Mouse (Mus musculus): ENCODE results near the gene Gm10260.

Gm10260 gene

DNA sequence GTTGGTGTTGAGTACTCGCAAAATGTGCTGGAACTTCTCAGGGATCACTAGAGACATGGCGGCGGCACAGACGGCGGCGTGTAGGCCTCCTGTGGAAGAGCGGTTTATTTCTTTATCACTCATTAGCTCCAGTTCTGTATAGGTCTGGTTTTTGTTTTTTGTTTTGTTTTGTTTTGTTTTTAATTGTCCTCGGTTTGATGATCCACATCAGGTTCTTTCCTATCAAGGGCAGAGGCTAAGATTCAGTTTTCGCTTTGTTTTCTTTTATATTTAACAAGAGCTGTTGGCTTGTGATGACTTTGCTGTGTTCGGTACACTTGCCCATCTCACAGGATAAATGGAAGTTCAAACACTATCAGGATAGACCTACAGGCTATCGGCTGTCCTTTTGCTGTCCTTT lies at the start of gene Gm10260:
Gene Gm10260, minus strand, starts transcription at position 101 of the 400 bp plus-strand sequence.
- no peak for DNase-seq (ENCODE audit: low read depth, low spot score)

DNA sequence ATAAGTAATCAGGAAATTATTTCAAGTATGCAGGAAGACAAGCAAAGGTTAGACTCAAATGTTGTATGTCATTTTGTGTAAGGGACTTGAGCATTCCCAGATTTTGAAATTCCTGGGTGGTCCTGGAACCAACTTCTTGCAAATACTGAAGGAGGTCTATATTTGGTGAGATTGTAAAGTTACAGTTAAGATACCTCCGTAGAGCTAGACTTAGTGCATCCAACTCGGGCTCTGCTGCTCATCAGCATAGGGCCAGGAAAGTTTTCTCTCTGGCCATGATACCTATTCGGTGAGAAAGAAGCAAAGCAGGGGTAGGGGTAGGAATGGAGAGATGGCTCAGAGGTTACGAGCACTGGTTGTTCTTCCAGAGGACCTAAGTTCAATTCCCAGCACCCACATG lies 49.4 kb upstream of the Gm10260 start:
- DNase-seq (ENCODE audit: low read depth, low spot score) = no peak

DNA sequence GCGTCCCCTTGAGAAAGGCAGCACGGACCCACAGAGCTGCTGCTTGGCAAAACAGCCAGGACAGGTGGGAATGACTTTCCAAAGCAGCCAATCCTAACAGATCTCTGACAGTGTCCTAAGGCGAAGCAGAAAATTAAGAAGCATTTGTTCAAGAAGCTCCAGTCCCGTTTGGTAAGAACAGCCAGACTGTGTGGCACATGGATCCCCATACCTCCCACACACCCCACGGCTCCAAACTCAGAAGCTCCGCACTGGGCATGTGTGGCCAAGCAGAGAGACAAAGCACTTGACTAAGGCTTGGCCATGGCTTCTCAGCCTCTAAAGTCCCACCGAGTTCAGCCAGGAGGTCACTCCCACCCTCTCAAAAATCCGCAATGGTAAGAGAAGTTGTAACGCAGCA lies 45.5 kb upstream of the Gm10260 start:
- no peak for DNase-seq (ENCODE audit: low read depth, low spot score)

GRCm38 (mm10) chr13:97802386-97802785 lies 42.0 kb upstream of the Gm10260 start:
- DNase-seq (ENCODE audit: low read depth, low spot score) = no peak

GRCm38 (mm10) chr13:97797462-97797861 lies 37.0 kb upstream of the Gm10260 start:
- DNase-seq (ENCODE audit: low read depth, low spot score) = no peak

DNA sequence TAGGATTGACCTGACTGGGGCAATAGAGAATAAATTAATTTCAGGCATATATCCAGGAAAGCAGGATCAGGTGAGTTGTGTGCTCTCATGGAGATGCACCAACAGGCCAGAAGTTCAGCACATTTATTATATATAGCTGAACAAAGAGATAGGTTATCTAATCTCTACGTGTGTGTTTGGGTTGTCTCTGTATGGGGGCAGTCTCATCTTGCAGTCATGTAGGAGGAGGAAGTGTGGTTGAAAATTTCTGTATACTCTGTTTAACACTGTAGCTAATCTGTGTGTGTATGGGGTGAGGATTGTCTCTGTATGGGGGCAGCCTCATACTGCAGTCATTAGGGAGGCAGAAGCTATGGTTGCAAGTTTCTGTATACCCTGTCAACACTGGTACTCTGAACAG lies 34.3 kb upstream of the Gm10260 start:
- no peak for DNase-seq (ENCODE audit: low read depth, low spot score)

- DNase-seq (ENCODE audit: low read depth, low spot score) = no peak
Observed at GRCm38 (mm10) chr13:97793932-97794331, 33.5 kb upstream of the Gm10260 start.

DNA sequence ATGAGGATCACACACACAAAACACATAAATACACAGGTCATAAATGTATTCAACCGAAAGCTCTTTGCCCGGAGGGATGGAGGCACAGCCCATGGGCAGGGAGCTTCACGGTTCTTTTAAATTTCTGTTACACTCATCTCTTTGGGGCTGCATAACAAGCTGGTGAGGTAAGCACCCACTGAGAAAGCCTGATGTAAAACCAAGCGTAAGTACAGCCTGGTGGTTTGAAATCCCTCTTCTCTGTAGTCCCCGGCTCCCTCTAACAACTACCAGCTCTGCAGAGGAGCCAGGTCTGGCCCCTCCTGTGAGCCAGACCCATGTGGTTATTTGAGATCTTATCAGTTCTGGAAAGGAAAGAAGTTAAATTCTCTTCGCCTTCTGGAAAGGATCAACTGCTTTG lies 31.2 kb upstream of the Gm10260 start:
- no peak for DNase-seq (ENCODE audit: low read depth, low spot score)

- DNase-seq (ENCODE audit: low read depth, low spot score) = no peak
Observed at GRCm38 (mm10) chr13:97789782-97790450, 29.5 kb upstream of the Gm10260 start.

- DNase-seq (ENCODE audit: low read depth, low spot score) = no peak
Observed at GRCm38 (mm10) chr13:97785167-97785835, 24.9 kb upstream of the Gm10260 start.

DNA sequence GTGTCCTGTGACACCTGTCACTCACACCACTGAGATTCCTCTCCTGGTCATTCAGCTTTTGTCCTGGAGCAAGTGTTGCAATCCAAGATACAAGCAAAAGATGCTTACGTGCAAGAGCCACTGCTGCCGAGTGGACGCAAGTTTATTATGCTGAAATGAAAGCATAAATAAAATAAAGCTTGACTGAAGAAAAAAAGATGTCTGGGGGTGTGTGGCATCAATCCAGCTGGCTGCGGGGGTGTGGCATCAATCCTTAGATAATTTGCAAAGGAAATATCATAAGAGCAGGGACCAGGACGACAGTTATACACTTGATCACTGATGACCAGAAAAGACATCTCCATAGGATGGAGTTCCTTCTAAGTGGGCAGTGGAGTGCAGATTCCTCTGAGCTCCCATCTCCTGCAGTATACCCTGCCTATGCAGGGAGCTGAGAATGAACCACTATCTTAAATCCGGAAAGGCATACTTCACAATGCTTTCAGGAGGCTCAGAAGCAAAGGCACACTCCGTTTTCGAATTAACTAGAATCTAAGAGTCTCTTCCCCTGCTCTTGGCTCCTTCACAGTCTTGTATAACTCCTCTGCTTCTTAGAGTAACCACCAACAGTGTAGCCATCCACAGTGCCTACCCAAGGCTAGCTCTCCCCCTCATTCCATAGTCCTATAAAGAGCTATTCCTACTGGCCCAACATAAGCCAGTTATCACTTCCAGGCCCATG lies 23.2 kb upstream of the Gm10260 start:
- no peak for DNase-seq (ENCODE audit: low read depth, low spot score)

- no peak for DNase-seq (ENCODE audit: low read depth, low spot score)
Observed at GRCm38 (mm10) chr13:97782063-97782462, 21.6 kb upstream of the Gm10260 start.

DNA sequence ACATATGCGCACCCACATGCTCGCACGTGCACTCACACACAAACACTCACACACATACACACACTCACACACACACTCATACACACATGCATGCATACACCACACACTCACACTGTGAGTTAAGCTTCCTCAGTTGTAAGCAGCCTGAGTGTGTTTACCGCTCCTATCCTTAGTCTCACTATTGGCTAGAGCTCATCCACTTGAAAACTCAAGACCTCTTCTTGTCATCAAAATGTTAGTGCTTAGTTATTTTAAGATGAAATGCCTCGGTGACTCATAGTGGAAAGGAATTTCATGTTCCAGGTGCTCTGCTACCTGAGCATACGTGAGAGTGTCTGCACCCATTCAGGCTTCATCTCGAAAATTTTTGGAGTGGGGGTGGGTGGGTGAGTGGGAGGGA lies 21.2 kb upstream of the Gm10260 start:
- DNase-seq (ENCODE audit: low read depth, low spot score) = no peak

- DNase-seq (ENCODE audit: low read depth, low spot score) = no peak
Observed at GRCm38 (mm10) chr13:97780556-97780955, 20.1 kb upstream of the Gm10260 start.

GRCm38 (mm10) chr13:97779657-97780445 lies 19.4 kb upstream of the Gm10260 start:
- no peak for DNase-seq (ENCODE audit: low read depth, low spot score)

DNA sequence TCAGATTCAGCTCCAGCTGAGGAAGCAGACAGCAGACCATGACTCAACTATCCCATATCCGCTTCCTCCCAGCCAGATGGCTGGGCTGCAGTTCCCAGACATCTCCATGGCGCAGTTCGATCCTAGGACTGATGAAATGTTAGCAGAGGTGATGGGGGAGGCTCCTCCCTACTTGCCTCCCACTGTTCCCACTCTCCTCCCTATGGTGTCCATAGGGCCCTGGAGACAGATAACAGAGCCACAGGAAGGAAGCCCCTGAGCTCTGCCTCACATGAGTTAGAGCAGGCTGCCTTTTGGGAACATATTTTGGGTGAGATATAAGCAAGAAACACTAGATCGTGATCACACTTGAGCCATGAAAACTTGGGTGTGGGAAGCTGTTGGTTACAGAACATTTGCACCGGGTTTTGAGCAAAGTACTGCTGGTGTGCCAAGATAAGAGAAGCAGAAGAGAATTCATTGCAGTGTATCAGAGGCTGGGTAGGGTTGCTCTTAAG lies 18.3 kb upstream of the Gm10260 start:
- no peak for DNase-seq (ENCODE audit: low read depth, low spot score)

- DNase-seq (ENCODE audit: low read depth, low spot score) = no peak
Observed at GRCm38 (mm10) chr13:97777667-97778066, 17.2 kb upstream of the Gm10260 start.

- peak; percentile 52 for DNase-seq (ENCODE audit: low read depth, low spot score)
Observed at GRCm38 (mm10) chr13:97776702-97777101, 16.3 kb upstream of the Gm10260 start.

DNA sequence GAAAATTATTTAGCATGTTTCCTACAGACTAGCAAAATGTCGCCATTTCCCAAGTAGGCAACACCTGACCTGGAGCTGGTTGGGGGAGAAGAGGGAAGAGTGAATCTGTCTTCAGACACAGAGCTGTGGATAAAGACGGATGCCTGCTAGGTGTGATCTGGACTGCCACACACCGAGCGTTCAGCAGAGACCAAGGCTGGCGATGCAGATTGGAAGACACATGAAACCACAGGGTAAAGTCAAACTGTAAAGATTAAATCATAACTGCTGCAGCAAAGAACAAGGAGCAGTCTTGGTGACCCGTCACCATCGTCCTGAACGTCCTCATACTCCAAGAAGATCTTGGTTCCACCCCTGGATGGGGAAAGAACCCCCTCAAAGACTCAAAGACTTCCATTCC lies 15.5 kb upstream of the Gm10260 start:
- no peak for DNase-seq (ENCODE audit: low read depth, low spot score)

DNA sequence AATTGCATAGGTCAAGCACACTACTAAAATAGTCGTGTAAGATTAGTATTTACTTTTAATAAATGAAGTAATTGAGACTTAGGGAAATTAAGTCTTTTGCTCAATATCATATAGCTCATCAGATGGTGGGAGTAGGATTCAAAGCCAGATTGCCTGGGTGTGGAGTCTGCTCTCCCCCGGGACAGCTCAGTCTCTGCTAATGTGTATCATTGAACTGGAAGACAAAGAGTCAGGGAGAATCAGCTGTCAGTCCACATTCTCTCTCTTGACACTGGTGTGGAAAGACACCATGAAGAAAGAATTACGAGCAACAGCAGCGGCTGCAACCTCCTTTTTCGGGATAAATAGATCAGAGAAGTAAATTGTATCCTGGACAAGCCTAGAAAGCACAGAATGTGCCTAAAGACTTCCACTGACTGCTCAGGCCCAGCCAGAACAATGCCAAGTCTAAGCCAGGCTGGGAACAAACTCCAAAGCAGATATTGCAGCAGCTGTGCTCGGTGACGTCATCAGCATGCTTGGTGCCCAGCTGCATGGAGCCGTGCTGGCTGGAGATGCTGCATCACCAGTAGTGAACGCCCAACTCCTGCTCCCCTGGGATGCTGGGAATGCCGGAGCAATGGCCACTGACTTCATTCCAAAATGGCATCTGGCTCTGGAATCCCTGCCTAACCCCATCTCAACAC lies 14.5 kb upstream of the Gm10260 start:
- DNase-seq (ENCODE audit: low read depth, low spot score) = peak; percentile 83

DNA sequence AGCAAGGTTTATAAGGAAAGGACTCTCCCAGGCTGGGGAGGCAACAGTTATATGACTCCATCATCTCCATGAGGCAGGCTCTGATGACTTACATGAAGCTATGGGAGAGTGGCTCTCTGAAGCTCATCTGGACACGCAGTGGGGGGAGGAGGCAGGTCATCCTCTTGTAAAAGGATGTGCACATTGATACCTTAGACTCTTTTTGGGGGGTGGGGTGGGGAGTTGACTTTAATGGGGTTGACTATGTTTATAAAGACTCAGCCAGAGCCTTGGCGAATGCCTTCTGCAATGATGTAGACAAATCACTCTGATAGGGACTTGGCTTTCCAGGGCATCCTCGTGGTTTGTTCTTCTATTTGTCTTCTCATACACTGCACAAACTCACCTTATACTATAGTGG lies 8.8 kb upstream of the Gm10260 start:
- DNase-seq (ENCODE audit: low read depth, low spot score) = no peak

Data from skeletal muscle tissue, adult 2 months (tissue).